Mouse (Mus musculus): ENCODE measurements at regions not wholly inside any gene's neighbourhood (a gene's known extent, or its start where the extent isn't known, plus 50 kb on each side); places are given as distances from the start of the nearest gene placed in this dataset.

GRCm38 (mm10) chr14:58175651-58176363 lies 105.5 kb downstream of the Fgf9 start:
- peak; percentile 68 for ATAC-seq (ENCODE audit: low FRiP score, low TSS enrichment)
- Histone ChIP-seq H3K36me3 (ENCODE audit: control insufficient read depth, insufficient read depth, low read length) (no peaks in the 10 kb centered on the region), H3K4me3 (ENCODE audit: low read length) (no peak overlapping the region), H3K27ac (ENCODE audit: low read depth, low read length) (peak overlapping the region; percentile 79), H3K9me3 (ENCODE audit: control insufficient read depth, low read length) (no peaks in the 10 kb centered on the region), H3K4me2 (replicated peaks; ENCODE audit: low read depth, low read length) (no peak overlapping the region), H3K9ac (ENCODE audit: low read depth, low read length) (no peak overlapping the region), H3K27me3 (ENCODE audit: control insufficient read depth, insufficient read depth, low read length) (no peaks in the 10 kb centered on the region), H3K4me1 (ENCODE audit: control insufficient read depth, insufficient read depth, low read length) (no peaks in the 10 kb centered on the region)
- WGBS: 72% methylated on average over 5 of the region's 5 CpGs

- H3K9me3 ChIP-seq (ENCODE audit: control insufficient read depth, low read length): no peaks in the 10 kb centered on the region
- H3K27ac ChIP-seq (ENCODE audit: low read depth, low read length): no peak overlapping the region; the same call in 1 of the 2 replicates
- no peak for ATAC-seq (ENCODE audit: low FRiP score, low TSS enrichment)
- WGBS: 74% methylated on average over 6 of the region's 6 CpGs
- no peaks in the 10 kb centered on the region for H3K36me3 ChIP-seq (ENCODE audit: control insufficient read depth, insufficient read depth, low read length)
- no peak overlapping the region for H3K4me3 ChIP-seq (ENCODE audit: low read length)
- no peaks in the 10 kb centered on the region for H3K4me1 ChIP-seq (ENCODE audit: control insufficient read depth, insufficient read depth, low read length)
- no peaks in the 10 kb centered on the region for H3K27me3 ChIP-seq (ENCODE audit: control insufficient read depth, insufficient read depth, low read length)
- H3K4me2 ChIP-seq (replicated peaks; ENCODE audit: low read depth, low read length): no peak overlapping the region
- no peak overlapping the region for H3K9ac ChIP-seq (ENCODE audit: low read depth, low read length)
These were observed 104.2 kb downstream of the Fgf9 start for GRCm38 (mm10) chr14:58174512-58174911.

GRCm38 (mm10) chr14:58168920-58169319 lies 98.6 kb downstream of the Fgf9 start:
- H3K27ac ChIP-seq (ENCODE audit: low read depth, low read length): no peak overlapping the region
- no peaks in the 10 kb centered on the region for H3K9me3 ChIP-seq (ENCODE audit: control insufficient read depth, low read length)
- H3K4me1 ChIP-seq (ENCODE audit: control insufficient read depth, insufficient read depth, low read length): no peaks in the 10 kb centered on the region
- H3K36me3 ChIP-seq (ENCODE audit: control insufficient read depth, insufficient read depth, low read length): no peaks in the 10 kb centered on the region
- no peak overlapping the region for H3K9ac ChIP-seq (ENCODE audit: low read depth, low read length)
- H3K4me3 ChIP-seq (ENCODE audit: low read length): no peak overlapping the region
- ATAC-seq (ENCODE audit: low FRiP score, low TSS enrichment): no peak
- 72% methylated on average over 5 of the region's 5 CpGs for WGBS
- H3K4me2 ChIP-seq (replicated peaks; ENCODE audit: low read depth, low read length): no peak overlapping the region
- H3K27me3 ChIP-seq (ENCODE audit: control insufficient read depth, insufficient read depth, low read length): no peaks in the 10 kb centered on the region
